Mouse (Mus musculus) heart, embryonic 14.5 days (tissue): ENCODE measurements around the gene Hsbp1. TPM values are rescaled to one million over a fixed set of nuclear protein-coding genes. Genes with fewer than 3 reads are reported as not detected.
A peak's percentile ranks its signal among the peaks of the same experiment; 100 is the strongest.
"Not testable (repeated sequence)": the region's sequence is repeated elsewhere in the genome, so short reads cannot be mapped to it uniquely, and the experiment has no call there.

Source experiments
- ATAC-seq: fragments of 200-750 bp; cut with Nextera tagmentation; 2 replicates; pipeline ENCODE4 v1.8.0; 2017; ENCODE audit warnings: low read depth, moderate TSS enrichment; ENCODE audit not compliant: insufficient number of reproducible peaks, insufficient read depth, low FRiP score
- H3K27ac ChIP-seq, 2 experiments: fragments of 200-500 bp in 1 of 2; fragments of 300-500 bp in 1 of 2; sonication (generic) in 1 of 2; replicated peaks in 1 of 2; 2 replicates each; pipeline ENCODE4 v1.5.1; 2012 to 2014; ENCODE audit warnings: low read depth in 2 of 2, low read length in 2 of 2, control low read depth in 1 of 2, mild to moderate bottlenecking in 1 of 2, mixed read lengths in 1 of 2; ENCODE audit not compliant: control insufficient read depth in 1 of 2, insufficient read depth in 1 of 2
- H3K27me3 ChIP-seq: fragments of 300-500 bp; sonication (generic); 2 replicates; pipeline ENCODE4 v1.6.1; 2014; ENCODE audit warnings: mild to moderate bottlenecking, low read length, control low read depth; ENCODE audit not compliant: control insufficient read depth, insufficient read depth
- H3K36me3 ChIP-seq: fragments of 300-500 bp; sonication (generic); 2 replicates; pipeline ENCODE4 v1.6.1; 2014; ENCODE audit warnings: mild to moderate bottlenecking, control low read depth, low read length, mixed read lengths; ENCODE audit not compliant: control insufficient read depth, insufficient read depth
- H3K4me1 ChIP-seq, 2 experiments: fragments of 200-500 bp in 1 of 2; fragments of 300-500 bp in 1 of 2; sonication (generic) in 1 of 2; 2 replicates each; pipeline ENCODE4 v1.6.1; 2012 to 2014; ENCODE audit warnings: low read length in 2 of 2, control low read depth in 1 of 2, mixed read lengths in 1 of 2; ENCODE audit not compliant: control insufficient read depth in 2 of 2, insufficient read depth in 2 of 2
- H3K4me2 ChIP-seq: fragments of 300-500 bp; sonication (generic); 2 replicates; pipeline ENCODE4 v1.6.1; 2014; ENCODE audit warnings: mild to moderate bottlenecking, low read length
- H3K4me3 ChIP-seq, 2 experiments: fragments of 200-500 bp in 1 of 2; fragments of 300-500 bp in 1 of 2; sonication (generic) in 1 of 2; 2 replicates each; pipeline ENCODE4 v1.5.1; 2012 to 2014; ENCODE audit warnings: low read length in 2 of 2, mild to moderate bottlenecking in 2 of 2, control low read depth in 1 of 2, low read depth in 1 of 2, moderate library complexity in 1 of 2; ENCODE audit not compliant: control insufficient read depth in 1 of 2, insufficient read depth in 1 of 2
- H3K9ac ChIP-seq: fragments of 300-500 bp; sonication (generic); 2 replicates; pipeline ENCODE4 v1.6.1; 2014; ENCODE audit warnings: mild to moderate bottlenecking, low read length
- H3K9me3 ChIP-seq: fragments of 300-500 bp; sonication (generic); 2 replicates; pipeline ENCODE4 v1.6.1; 2016; ENCODE audit warnings: low read length, control low read depth; ENCODE audit not compliant: control insufficient read depth
- WGBS: fragments of 180-500 bp; shearing (Covaris S2); extraction: QIAGEN DNeasy Blood & Tissue Kit; methylation state at CpG from one replicate; pipeline ENCODE4 v1.1.7; 2014; 5-methylcytosine and 5-hydroxymethylcytosine counted together
- polyA plus RNA-seq: library from polyadenylated mRNA; unstranded; fragments of >200 nt; fragmentation: Nextera tagmentation; extraction: Ambion mirVana; gene quantifications from 2 replicates; pipeline ENCODE4 v1.2.1, GENCODE M21; 2014

Gene Hsbp1
- polyA plus RNA-seq, 1 experiment from 2014 or later = 345 TPM

DNA sequence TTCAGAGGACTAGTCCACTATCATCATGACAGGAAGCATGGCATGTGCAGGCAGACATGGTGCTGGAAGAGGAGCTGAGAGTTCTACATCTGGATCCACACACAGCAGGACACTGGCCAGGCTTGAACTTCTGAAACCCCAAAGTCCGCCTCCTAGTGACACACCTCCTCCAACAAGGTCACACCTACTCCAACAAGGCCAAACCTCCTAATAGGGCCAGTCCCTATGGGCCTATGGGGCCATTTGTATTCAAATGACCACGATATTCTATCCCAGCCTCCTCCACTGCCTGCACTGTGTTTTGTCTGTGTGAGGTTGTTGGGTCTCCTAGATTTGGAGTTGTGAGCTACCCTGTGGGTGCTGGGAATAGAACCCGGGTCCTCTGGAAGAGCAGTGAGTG is 682 bp upstream of the Hsbp1 start:
- Histone ChIP-seq H3K4me3 (peak overlapping the region in 1 of 2 experiments; percentile 99; a peak in 1 of 4 replicates), H3K9me3 (peaks cover 4% of the 10 kb centered on the region; the same call in 1 of the 2 replicates), H3K27me3 (peaks cover 4% of the 10 kb centered on the region; the same call in 1 of the 2 replicates), H3K4me2 (peak overlapping the region; percentile 81), H3K9ac (no peak overlapping the region), H3K4me1 (peaks cover 0 to 7% of the 10 kb centered on the region in 2 experiments; a peak in 3 of 4 replicates), H3K27ac (no peak overlapping the region), H3K36me3 (peaks cover 24% of the 10 kb centered on the region)
- WGBS = 85% methylated on average over 3 of the region's 3 CpGs
- ATAC-seq = no peak

DNA sequence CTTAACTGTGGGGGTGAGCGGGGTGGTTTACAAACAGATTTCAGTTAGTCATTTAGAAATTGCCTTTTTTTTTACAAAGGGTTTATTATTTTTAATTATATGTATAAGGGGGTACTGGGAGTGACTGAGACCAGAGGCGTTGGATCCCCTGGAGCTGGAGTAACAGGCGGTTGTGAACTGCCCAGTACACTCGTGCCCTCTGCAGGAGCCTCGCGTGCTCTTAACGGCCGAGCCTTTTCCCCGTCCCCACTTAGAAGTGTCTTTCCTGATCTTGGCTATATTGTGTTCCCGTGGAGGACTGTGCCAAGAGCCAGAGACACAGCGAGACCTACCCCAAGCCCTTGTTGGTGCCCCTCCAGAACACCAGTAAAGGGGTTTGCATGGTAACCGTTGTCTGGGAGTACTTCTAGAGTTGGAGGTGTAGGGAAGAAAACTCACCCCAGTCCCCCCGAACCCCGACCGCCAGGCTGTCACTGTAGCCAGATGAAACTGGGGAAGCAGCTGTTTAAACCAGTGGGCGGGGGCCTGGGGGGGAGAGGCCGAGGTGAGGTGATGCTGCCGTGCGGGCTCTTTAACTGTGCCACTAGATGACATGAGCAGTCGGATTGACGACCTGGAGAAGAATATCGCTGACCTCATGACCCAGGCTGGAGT is 868 bp downstream of the Hsbp1 start:
- WGBS = 42% methylated on average over 22 of the region's 22 CpGs
- Histone ChIP-seq H3K4me3 (peak overlapping the region; percentile 96 to 99), H3K27ac (no peak overlapping the region; a peak in 1 of 4 replicates), H3K36me3 (peaks cover 37% of the 10 kb centered on the region), H3K9ac (peak overlapping the region; percentile 98), H3K27me3 (peaks cover 4% of the 10 kb centered on the region; the same call in 1 of the 2 replicates), H3K4me2 (peak overlapping the region; percentile 81), H3K9me3 (peaks cover 4% of the 10 kb centered on the region; the same call in 1 of the 2 replicates), H3K4me1 (peaks cover 0 to 7% of the 10 kb centered on the region in 2 experiments; a peak in 3 of 4 replicates)
- no peak for ATAC-seq

DNA sequence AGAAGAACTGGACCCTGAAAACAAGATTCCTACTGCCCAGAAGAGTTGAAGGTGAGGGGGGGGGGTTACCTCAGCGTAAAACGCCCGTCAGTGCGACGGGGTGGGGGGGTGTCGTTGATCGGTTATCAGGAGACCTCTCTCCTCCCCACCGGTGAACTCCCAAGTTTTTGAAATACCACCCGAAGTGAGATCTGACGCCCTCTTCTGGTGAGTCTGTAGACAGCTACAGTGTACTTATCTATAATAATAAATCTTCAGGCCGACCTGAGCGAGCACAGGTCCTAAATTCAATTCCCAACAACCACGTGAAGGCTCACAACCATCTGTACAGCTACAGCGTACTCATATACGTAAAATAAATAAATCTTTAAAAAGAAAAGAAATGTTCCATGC is 1.4 kb downstream of the Hsbp1 start:
- no peak for ATAC-seq
- WGBS = 79% methylated on average over 15 of the region's 15 CpGs

DNA sequence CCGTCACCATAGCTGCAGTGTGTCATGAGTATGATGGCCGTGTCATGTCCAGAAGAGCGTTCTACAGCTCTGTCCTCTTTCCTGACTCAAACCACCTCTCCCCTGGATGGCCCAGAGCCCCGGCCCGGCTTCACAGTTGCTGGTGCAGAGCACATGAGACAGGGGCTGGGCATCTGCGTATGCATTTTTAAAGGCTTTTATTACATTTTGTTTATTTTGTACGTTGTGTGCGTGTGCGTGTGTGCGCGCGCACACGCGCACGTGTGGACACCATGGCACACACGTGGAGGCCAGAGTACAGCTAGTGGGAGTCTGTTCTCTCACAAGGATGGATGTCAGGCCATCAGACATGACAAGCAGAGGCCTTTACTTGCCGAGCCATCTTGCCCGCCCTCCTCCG is 7.4 kb downstream of the Hsbp1 start:
- WGBS = 85% methylated on average over 19 of the region's 19 CpGs

More for the DNA sequence above, 1.4 kb downstream of the Hsbp1 start:
- no peak overlapping the region for H3K9ac ChIP-seq
- H3K36me3 ChIP-seq = peaks cover 37% of the 10 kb centered on the region
- H3K4me2 ChIP-seq = peak overlapping the region; percentile 81
- H3K9me3 ChIP-seq = peaks cover 4% of the 10 kb centered on the region; the same call in 1 of the 2 replicates
- no peak overlapping the region for H3K27ac ChIP-seq
- peaks cover 3% of the 10 kb centered on the region; the same call in 1 of the 2 replicates for H3K27me3 ChIP-seq
- H3K4me3 ChIP-seq = no peak overlapping the region; a peak in 1 of 4 replicates
- H3K4me1 ChIP-seq = peaks cover 0 to 7% of the 10 kb centered on the region in 2 experiments; a peak in 3 of 4 replicates

DNA sequence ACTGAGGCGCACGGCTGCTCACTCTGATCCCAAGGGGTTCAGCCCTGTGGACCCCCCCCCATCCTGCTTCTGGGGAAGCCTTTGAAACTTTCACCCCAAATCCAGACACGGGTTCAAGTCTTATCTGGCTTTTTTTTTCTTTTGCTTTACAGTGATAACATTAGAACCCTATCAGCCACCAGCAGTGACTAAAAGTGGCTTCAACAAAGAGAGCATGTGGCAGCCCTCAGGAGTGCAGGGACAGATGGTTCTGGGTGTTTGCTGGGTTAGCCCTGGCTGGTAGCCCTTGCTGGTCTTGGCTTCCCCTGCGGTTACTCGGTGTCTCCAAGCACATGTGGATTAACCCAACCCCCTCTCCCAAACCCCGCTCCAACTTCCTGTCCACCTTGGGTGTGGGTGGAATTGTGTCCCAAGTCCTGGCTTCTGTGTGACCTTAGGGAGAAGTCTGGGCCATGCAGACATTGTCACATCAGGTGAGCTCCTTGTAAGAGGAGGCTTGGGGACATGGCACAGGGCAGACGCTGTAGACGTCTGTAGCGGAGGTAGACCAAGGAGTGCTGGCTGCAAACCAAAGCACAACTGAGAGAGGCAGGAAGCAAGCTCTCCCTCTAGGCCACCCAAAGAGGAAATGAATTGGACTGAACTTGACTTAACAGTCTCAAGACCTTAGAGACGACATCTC is 8.8 kb downstream of the Hsbp1 start:
- Histone ChIP-seq H3K4me1 (no peaks in the 10 kb centered on the region), H3K9ac (no peak overlapping the region), H3K9me3 (no peaks in the 10 kb centered on the region), H3K4me2 (no peak overlapping the region), H3K36me3 (peaks cover 17% of the 10 kb centered on the region), H3K4me3 (no peak overlapping the region), H3K27me3 (no peaks in the 10 kb centered on the region), H3K27ac (no peak overlapping the region)
- no peak for ATAC-seq
- WGBS = 67% methylated on average over 10 of the region's 10 CpGs

More for the DNA sequence above, 7.4 kb downstream of the Hsbp1 start:
- Histone ChIP-seq H3K27ac (no peak overlapping the region), H3K9me3 (no peaks in the 10 kb centered on the region), H3K4me2 (no peak overlapping the region), H3K27me3 (no peaks in the 10 kb centered on the region), H3K4me3 (no peak overlapping the region), H3K4me1 (no peaks in the 10 kb centered on the region), H3K36me3 (peaks cover 32% of the 10 kb centered on the region), H3K9ac (no peak overlapping the region)
- ATAC-seq = no peak

DNA sequence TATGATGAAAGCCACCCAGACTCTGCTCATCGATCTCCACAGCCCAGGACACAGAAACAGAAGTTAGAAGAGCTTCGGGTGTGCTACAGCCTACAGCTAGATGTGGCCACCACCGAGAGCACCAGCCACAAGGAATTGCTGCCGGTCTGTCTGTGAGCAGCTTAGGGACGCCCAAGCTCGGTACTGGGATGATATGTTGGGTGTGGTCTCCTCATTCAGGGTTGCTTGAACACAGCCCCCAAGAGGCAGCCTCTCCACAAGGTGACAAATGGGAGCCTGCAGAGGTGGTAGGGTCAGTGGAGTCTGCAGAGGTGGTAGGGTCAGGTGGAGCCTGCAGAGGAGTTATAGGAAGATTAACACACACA is 9.4 kb downstream of the Hsbp1 start:
- Histone ChIP-seq H3K4me2 (no peak overlapping the region), H3K4me1 (no peaks in the 10 kb centered on the region), H3K27ac (no peak overlapping the region), H3K9ac (no peak overlapping the region), H3K27me3 (no peaks in the 10 kb centered on the region), H3K36me3 (peaks cover 12% of the 10 kb centered on the region), H3K4me3 (no peak overlapping the region), H3K9me3 (no peaks in the 10 kb centered on the region)
- 86% methylated on average over 6 of the region's 6 CpGs for WGBS
- ATAC-seq = no peak

DNA sequence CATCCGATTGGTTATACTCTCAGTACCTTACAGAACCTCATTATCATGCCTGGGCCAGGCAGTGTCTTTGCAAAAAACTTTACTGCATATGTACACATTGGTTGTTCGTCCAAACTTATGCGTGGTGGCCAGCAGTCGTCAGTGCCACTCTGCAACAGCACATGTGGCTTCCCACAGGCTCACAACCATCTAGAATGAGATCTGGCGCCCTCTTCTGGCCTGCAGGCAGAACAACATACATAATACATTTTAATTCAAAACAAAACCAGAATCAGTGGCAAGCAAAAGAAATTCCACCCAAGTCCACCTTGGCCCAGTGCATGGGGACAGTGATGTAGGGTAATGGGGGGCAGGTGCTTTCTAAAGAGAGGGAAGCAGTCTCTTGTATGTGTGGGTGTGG is 12.3 kb downstream of the Hsbp1 start:
- 58% methylated on average over 5 of the region's 5 CpGs for WGBS
- not testable (repeated sequence) for H3K9ac ChIP-seq, H3K4me1 ChIP-seq, H3K4me2 ChIP-seq, H3K36me3 ChIP-seq, H3K4me3 ChIP-seq, H3K27ac ChIP-seq, H3K27me3 ChIP-seq, ATAC-seq, H3K9me3 ChIP-seq
